Mouse (Mus musculus): ENCODE measurements around the gene Sac3d1.

GRCm38 (mm10) chr19:6101186-6101585, 17.3 kb downstream of the Sac3d1 start:
- no peak for TF ChIP-seq POLR2A (IDR thresholded peaks at IDR 0.05; ENCODE audit: borderline replicate concordance, extremely low read depth, insufficient read depth, insufficient read length, poor library complexity, severe bottlenecking)
- no peak for TF ChIP-seq CTCF (IDR thresholded peaks at IDR 0.05; ENCODE audit: borderline replicate concordance, extremely low read depth, insufficient read depth, insufficient read length)

Measured in brain, embryonic 14.5 days (tissue).